Mouse (Mus musculus): Measurements from ENCODE around the gene Akap7.

Gene Akap7

GRCm38 (mm10) chr10:25297666-25298263 is 9.9 kb downstream of the Akap7 start:
- no peak for DNase-seq (ENCODE audit: low spot score)

GRCm38 (mm10) chr10:25296657-25297369 is 10.9 kb downstream of the Akap7 start:
- DNase-seq (ENCODE audit: low spot score): peak; percentile 85

GRCm38 (mm10) chr10:25296286-25296656 is 11.4 kb downstream of the Akap7 start:
- DNase-seq (ENCODE audit: low spot score): no peak

GRCm38 (mm10) chr10:25295836-25296235 is 11.8 kb downstream of the Akap7 start:
- no peak for DNase-seq (ENCODE audit: low spot score)

- DNase-seq (ENCODE audit: low spot score): peak; percentile 42
Measured at GRCm38 (mm10) chr10:25294999-25295398, 12.7 kb downstream of the Akap7 start.

- no peak for DNase-seq (ENCODE audit: low spot score)
Measured at GRCm38 (mm10) chr10:25293796-25294195, 13.9 kb downstream of the Akap7 start.

DNA sequence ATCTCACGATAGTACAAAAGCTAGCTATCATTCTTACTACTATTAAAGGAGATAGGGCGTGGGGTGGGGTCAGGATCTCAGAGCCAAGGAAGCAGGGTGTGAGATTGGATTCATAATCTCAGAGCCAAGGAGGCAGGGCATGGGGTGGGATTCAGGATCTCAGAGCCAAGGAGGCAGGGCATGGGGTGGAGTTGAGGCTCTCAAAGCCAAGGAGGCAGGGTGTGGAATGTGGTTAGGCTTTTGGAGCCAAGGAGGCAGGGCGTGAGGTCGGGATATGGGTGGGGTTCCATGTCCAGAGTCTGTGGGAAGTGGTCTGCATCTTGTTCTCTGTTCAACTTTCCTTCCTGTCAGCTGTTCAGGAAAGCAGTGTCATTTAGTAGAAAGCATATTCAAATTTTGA is 16.6 kb downstream of the Akap7 start:
- no peak for DNase-seq (ENCODE audit: low spot score)

- no peak for DNase-seq (ENCODE audit: low spot score)
Measured at GRCm38 (mm10) chr10:25285100-25285811, 22.4 kb downstream of the Akap7 start.

- no peak for DNase-seq (ENCODE audit: low spot score)
Measured at GRCm38 (mm10) chr10:25284427-25285099, 23.1 kb downstream of the Akap7 start.

DNA sequence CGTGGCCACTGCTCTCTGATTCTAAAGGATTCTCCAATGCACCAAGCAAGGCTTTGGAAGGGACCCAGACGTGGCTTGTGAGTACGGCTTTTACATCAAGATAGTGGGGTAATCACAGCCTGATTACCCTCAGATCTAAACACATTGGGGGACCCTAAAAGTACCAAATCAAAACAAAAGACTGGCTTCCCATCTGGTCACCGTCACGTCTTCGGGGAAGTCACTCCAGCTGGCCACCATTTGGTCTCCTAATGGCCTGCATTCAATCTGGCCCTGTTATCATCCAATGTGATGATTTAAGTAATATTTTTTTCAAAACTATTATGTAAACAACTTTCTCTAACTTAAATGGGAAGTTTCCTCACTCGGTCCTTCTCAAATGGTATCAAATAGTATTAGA is 24.3 kb downstream of the Akap7 start:
- no peak for DNase-seq (ENCODE audit: low spot score)

DNA sequence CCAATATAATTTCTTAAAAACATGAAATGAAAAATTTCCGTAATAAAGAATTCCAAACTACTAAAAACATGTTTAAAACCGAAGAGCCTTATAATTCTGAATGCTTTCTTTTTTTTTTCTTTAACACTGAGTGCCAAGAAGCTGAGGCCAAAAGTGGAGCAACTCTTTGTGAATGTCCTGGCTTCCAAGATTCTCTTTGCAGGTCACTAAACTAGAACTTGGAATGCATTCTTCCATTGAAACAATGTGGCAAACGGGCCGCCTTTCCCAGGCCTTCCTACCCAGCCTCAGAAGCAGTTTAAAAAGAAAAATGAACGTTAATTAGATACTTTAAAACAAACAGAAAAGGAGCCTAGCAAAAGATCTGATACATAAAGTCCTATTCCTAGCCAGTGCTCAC is 27.5 kb downstream of the Akap7 start:
- DNase-seq (ENCODE audit: low spot score): no peak

DNA sequence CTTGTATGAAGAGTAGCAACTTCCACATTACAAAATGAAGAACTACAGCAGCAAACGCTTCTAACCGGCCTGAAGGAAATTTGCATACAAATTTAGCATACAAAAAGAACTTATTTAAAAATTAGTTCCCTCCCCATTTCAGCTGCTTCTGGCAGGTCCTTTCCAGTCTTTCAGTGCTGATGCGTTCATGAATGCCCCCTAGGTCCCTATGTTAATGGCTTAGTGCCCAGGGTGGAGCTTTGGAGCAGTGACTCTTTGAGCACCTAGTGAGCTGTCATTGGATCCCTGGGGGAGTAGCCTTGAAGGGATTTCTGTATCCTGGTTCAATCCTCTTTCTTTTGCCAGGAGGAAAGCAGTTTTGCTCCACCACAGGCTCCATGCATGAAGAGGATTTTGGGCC is 28.3 kb downstream of the Akap7 start:
- DNase-seq (ENCODE audit: low spot score): no peak

GRCm38 (mm10) chr10:25275492-25275891 is 32.2 kb downstream of the Akap7 start:
- DNase-seq (ENCODE audit: low spot score): no peak

DNA sequence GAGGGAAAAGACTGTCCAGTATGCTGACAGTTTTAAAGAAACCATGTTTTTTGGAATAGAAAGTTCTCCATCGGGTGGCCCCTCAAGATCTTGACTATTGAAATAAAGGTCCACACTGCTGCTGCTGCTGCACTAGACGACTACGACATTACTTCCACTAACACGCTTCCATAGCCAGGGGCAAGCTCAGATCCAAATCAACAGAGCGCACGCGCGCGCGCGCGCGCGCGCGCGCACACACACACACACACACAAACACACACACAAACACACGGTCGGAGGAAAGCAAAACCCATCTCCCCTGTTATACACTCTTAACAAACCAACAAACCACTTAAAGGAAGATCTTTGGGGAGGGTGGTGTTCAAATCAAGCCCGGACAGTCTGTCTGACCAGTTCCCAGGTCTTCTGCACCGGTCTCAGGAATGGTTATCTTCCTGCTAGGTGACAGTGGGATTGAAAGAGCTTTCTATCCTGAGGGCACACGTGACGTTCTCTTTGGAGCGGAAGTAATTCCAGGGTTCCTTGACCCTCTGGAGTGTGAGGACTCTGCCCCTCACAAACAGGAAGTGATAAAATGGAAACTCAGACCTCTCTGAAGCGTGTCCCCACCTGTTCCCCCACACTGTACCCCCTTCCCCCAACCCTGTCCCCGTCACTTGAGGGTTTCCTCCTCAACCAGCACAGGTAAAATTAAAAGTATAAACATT is 32.9 kb downstream of the Akap7 start:
- DNase-seq (ENCODE audit: low spot score): no peak

GRCm38 (mm10) chr10:25273731-25274130 is 33.9 kb downstream of the Akap7 start:
- no peak for DNase-seq (ENCODE audit: low spot score)

GRCm38 (mm10) chr10:25271756-25272155 is 35.9 kb downstream of the Akap7 start:
- DNase-seq (ENCODE audit: low spot score): no peak

GRCm38 (mm10) chr10:25271207-25271606 is 36.5 kb downstream of the Akap7 start:
- DNase-seq (ENCODE audit: low spot score): no peak

GRCm38 (mm10) chr10:25268476-25269351 is 39.0 kb downstream of the Akap7 start:
- DNase-seq (ENCODE audit: low spot score): no peak

DNA sequence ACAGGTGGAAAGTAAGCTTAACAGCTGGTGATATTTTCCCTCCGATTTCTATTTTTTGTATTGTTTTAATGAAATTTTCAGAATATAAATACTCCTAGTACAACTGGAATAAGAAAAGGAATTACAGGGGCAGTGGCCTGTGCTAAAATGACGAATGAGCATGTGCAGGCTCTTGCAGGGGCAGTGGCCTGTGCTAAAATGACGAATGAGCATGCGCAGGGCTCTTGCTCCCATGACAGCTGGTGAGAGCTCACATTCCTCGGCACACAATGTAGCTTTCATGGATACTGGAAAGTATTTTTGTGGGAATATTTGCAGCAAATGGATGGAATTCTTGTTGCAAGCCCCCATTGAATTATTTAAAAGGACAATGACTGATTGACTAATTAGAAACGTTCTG is 46.5 kb downstream of the Akap7 start:
- no peak for DNase-seq (ENCODE audit: low spot score)

GRCm38 (mm10) chr10:25260724-25261123 is 46.9 kb downstream of the Akap7 start:
- no peak for DNase-seq (ENCODE audit: low spot score)

DNA sequence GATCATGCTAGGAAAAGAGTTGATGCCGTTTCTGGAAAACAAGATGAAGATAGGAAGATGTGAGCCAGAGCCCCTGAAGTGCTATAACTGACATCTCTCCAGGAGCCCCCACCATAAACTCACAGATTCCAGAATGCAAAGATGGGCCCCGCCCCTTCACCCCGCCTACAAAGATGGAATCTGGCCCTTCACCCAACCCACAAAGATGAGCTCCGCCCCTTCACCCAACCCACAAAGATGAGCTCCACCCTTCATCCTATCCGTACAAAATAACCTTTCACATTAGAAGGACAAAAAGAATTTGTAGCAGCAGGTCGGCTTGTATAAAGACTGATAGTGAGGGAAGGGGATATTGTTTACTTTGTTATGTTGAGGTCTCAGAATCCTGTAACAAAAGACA is 49.5 kb downstream of the Akap7 start:
- DNase-seq (ENCODE audit: low spot score): no peak

Data from ovary, adult 18-20 months (tissue).